Mouse (Mus musculus) brain, embryonic 14.5 days (tissue): ENCODE data around the gene Slc28a1. TPM values are rescaled to one million over a fixed set of nuclear protein-coding genes. Genes with fewer than 3 reads are reported as not detected.
"Not testable (repeated sequence)": the region's sequence is repeated elsewhere in the genome, so short reads cannot be mapped to it uniquely, and the experiment has no call there.

Experiments used
- DNase-seq: peaks from one replicate; pipeline ENCODE4 v3.0.0-alpha.2; 2011; ENCODE audit warnings: low read depth
- CTCF ChIP-seq: fragments of 200-500 bp; IDR thresholded peaks from 2 replicates; pipeline ENCODE4 v1.5.1; 2012; ENCODE audit warnings: inconsistent platforms, mild to moderate bottlenecking, moderate library complexity, borderline replicate concordance; ENCODE audit not compliant: insufficient read depth, insufficient read length; ENCODE audit errors: extremely low read depth
- POLR2A ChIP-seq: fragments of 200-500 bp; IDR thresholded peaks from 2 replicates; pipeline ENCODE4 v1.6.1; 2012; ENCODE audit warnings: mild to moderate bottlenecking, inconsistent platforms, borderline replicate concordance; ENCODE audit not compliant: poor library complexity, insufficient read depth, insufficient read length, severe bottlenecking; ENCODE audit errors: extremely low read depth
- polyA plus RNA-seq: library from polyadenylated mRNA; depleted of rRNA; stranded (reverse); fragments of >200 nt; gene quantifications from 2 replicates; pipeline ENCODE4 v1.2.3, GENCODE M21; 2012; rRNA removed

Gene Slc28a1
- polyA plus RNA-seq, 1 experiment = 0.03 TPM

DNA sequence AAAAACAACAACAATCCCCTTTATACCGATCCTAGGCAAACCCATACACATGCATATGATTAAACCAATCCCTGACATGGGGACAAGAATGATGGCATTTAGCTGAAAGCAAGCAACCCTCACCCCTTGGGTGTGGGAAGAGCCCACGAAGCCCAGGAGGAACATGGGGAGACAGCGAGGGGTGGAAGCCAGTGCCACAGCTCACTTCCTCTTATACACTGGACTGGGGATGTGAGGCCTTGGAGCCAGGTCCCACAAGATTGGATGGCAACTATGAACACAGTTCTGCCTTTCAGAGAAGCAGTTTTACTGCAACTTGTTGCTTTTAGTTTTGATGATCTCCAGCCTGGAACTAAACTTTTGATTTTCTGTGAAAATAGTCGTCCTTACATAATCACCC is 85.2 kb downstream of the Slc28a1 start:
- TF ChIP-seq POLR2A = no peak
- TF ChIP-seq CTCF = no peak
- no peak for DNase-seq

DNA sequence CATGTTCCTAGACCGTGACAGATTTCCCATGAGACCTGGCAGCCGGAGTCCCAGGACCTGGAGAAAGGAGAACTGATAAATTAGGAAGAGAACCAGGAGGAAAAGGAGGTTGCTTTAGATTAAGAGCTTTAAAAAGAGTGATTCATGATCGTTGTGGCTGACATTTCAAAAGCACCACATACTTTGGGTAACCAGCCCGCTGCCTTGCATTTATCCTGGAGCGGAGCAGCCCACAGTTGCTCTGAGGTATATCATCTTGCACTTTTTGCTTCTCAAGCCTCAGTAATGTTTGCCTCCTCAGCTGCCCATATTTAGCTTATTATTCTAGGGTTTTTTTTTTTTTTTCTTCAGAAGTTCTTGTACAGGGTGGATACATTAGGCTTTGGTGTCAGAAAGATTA is 87.8 kb downstream of the Slc28a1 start:
- TF ChIP-seq POLR2A (no peak), CTCF (no peak)
- DNase-seq = no peak

DNA sequence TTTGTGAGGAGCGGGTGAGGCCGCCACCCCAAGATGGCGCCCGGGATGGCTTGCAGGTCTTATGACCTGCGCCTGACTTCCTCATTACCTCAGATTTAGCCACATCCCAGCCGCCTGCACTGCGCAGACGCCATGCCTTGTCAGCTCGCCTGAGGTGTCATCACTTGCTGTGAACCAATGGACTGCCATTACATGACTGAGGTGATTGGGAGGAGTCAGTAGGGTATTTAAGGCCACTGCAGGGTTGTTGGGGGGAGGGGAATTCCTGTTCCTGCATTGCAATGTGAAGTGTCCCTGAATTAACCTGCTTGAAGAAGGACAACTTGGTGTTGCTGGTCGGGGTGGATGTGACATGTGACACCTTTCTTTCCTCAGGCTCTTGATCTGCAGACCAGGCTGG is 89.0 kb downstream of the Slc28a1 start:
- not testable (repeated sequence) for DNase-seq

DNA sequence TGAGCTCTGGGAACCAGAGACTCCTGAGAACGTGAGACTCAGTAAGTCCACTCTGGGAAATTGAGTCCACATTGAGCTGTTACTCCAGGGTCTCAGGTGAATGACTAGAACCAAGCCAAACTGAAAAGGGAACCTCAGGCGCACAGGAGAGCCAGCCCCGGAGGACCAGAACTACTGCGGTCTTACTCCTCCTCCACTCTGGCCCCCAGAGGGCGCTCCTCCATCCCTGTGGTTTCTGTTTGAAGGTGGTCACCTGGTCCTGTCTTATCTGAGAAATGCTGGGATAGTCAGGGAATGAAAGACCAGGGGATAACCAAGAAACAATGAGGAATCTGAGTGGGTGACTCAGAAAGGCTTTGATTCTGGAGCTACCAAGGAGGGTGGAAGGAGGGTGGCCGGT is 94.3 kb downstream of the Slc28a1 start:
- peak; percentile 37 for DNase-seq
- TF ChIP-seq POLR2A (no peak), CTCF (peak; percentile 68)

DNA sequence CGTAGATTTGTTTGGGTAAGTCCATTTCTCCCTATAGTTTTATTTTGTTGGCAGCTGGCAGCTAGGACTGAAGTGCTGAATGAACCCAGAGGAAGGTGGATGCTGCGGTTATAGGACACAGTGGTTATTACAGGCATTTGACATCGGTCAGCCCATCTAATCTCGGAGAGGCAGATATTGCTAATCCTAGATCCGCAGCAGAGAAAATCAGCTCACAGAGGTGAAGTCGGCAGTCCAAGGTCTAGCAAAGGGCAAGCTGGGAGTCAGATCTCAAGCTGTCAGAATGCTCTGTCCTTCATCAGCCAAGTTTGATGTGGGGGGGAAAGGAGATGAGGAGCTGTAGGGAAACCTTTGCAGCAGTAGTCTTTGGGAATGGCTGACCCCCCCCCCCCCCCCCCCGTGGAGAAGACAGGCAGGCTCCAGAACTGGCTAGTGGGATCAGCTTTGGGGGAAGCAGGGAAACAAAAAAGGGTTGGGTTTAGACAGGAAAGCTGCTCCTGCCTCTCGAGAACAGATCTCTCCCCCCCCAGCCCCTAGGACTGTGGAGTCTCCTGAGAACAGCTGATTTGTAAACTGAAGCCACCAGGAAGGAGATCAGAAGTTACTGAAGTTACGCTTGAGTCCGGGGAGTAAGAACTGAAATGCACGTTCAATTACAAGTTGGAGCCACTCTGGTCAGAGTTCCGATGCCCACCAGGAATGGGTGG is 95.5 kb downstream of the Slc28a1 start:
- TF ChIP-seq POLR2A (no peak), CTCF (no peak)
- DNase-seq = no peak

DNA sequence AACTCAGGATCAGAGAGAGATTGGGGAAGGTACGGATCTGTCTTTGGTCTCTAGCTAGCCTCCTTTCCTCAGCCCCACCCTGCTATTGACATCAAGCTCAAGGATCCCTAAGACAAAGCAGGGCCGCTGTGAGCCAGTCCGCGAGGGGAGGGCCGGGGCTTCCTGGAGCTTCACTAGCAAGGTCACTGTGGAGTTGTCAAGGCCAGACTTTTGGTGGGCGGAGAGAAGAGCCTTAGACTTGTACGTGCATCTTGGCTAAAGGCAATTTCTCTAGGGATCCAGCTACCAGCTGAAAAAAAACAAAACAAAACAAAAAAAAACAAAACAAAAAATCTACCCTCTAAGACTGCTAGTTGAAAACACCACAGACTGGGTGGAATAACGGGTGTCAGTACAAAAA is 97.2 kb downstream of the Slc28a1 start:
- no peak for TF ChIP-seq CTCF
- TF ChIP-seq POLR2A = no peak
- peak; percentile 22 for DNase-seq

DNA sequence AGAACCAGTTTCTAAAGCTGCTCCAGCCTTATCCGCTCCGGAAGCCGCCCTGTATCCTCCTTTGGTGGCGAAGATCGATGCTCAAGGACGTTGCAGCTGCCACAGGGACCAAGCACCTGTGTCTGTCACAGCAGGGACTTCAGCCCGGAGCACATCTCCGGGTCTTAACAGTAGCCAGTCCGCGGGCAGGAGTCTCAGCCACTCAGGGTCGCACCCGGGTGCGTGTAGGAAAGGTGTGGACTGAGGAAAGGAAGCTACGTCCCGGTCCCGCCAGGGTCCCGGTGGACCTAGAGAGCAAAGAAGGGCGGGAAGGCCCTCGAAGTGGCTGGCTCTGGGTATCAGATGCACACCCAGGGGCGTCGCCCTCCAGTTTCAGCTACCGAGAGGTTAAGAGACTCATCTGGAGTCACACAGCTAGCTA is 97.7 kb downstream of the Slc28a1 start:
- DNase-seq = peak; percentile 71
- TF ChIP-seq CTCF (no peak), POLR2A (no peak)

DNA sequence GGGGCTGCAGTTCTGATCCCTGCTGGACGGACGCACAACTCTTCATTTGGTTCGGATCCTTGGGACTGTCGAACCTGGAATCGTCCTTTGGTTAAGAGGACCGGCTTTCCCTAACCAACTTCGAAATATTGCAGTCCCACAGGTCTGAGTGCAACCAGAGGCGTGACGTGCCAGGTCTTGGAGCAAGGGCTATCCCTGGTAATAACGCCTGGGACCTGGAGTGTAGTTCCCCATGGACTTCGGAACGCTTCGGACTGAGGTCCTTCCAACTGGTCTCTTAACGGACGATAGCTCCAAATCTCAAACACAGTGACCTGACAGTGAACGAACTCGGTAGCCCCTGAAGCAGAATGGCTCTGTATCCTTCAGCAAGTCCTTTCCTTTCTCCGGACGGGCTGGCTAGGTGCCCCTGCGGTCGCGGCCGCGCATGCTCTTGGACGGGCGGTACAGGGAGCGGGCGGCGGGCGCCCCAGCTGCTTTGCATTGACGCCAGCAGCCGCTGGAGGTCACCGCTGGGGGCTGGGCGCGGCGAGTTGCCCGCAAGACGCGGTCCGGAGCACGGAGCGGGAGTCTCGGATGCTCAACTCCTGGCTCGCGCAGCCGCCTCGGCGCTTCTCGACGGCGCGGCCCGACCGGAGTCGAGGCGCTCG is 98.2 kb downstream of the Slc28a1 start:
- TF ChIP-seq POLR2A = no peak
- peak; percentile 20; the same call in 1 of the 2 replicates for TF ChIP-seq CTCF
- DNase-seq = peak; percentile 92

DNA sequence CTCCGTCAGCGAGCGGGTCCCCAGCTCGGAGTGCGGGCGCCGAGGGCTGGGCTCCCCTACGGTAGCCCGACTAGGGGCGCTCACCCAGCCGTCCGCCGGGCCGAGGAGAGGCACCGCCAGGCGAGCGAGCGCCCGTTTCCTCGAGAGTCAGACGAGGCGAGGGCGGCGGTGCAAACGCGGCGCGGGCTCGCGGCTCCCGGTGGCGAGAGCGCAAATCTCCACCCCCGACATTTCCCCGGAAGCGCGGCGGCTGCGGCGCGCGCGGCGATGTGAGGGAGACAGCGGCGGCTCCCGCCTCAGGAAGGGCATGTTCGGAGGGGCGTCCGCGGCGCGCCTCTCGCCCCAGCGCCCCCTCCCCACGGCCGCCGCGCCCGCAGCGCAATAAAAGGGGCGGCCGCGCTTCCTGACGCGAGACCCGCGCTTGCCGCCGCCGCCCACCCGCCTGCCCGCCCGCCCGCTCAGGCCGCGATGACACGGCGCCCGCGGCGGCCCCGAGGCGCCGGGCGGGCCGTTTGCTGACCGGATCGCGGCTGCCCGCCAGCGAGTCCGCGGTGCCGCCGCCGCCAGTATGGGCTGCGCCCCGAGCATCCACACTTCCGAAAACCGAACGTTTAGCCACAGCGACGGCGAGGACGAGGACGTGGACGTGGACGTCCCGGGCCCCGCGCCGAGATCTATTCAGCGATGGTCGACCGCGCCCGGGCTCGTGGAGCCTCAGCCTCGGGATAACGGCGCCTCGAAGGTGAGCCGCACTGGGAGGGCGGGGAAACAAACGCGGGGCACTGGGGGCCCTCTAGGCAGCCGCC is 99.0 kb downstream of the Slc28a1 start, which contains the start of gene Pde8a:
Pde8a (plus strand) TSS at position 250 of the 806 bp plus-strand sequence.
- TF ChIP-seq POLR2A = no peak
- no peak for TF ChIP-seq CTCF
- no peak for DNase-seq

DNA sequence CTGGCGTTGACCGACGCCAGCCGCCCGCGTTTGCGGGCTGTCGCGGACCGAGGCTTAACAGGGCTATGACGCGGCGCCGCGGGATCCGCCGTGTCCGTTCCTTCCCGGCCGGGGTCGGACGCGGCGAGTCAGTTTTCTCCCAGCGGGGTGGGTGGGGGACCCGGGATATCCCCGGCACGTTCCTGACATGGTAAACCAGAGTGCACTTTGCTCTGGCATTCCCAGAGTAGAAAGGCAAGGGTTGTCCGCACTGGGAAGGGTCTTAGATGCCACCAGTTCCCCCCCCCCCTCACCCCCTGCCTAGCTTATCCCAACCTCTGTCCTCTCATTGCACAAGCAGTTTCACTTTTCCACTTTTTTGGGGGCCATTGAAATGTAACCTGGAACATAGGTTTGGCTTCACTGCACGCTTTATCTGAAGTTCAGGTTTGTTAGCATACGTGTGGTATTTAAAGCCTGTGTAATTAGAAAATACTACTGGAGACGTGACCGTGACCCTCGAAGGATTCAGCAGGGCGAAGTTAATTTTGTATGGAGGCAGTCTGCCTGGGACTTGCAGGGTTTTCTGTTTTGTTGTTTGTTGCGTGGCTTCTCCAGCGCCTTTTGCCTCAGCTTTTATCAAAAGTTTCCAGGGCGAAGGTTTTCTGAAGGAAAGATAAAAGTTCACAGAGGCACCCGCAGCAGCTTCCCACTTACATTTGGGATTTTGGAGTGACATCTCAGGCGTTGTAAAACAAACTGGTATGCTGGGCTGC is 99.7 kb downstream of the Slc28a1 start:
- no peak for TF ChIP-seq POLR2A
- TF ChIP-seq CTCF = no peak
- no peak for DNase-seq

DNA sequence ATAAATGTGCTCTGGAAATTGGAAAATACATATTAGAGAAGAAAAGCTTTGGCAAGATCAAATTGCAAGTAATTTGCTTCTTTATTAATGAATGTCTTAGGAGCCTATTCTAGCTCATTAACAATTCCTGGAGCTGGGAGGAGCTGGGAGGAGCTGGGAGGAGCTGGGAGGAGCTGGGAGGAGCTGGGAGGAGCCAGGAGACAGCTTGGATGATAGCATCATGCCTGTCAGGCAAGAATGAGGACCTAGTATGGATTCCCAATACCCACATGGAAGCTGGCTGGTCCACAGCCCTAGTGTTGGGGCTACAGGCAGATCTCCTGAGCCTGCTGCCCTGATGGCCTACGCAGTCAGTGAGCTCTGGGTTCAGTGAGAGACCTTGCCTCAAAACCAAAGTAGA is 101.4 kb downstream of the Slc28a1 start:
- no peak for DNase-seq
- TF ChIP-seq CTCF = no peak
- no peak for TF ChIP-seq POLR2A

DNA sequence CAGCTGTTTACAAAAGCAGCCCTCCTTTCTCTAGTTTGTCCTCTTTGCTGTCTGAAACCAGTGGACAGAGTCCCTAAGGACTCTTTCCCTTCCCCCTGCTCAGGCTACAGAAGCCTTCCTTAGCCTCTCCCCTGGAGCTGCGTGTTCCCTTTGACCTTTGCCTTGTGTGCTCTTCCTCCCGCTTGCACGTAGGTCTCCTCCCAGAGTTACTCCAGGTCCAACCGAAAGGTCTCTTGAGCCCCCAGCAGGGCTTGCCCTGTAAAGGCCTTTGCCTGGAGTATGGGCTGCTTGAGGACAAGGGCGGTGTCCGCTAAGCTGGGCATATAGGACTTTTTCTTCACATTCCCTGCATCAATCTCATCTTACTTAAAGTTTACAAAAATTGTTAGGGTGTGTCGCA is 104.7 kb downstream of the Slc28a1 start:
- TF ChIP-seq POLR2A = no peak
- TF ChIP-seq CTCF = no peak
- no peak for DNase-seq

Other genes starting within 250 kb of the Slc28a1 start
- gene Wdr73, start 213.5 kb upstream of the Slc28a1 start, polyA plus RNA-seq = 32.8 and 37.1 TPM in 2 replicates
- gene Nmb, start 209.7 kb upstream of the Slc28a1 start, polyA plus RNA-seq = 10.3 and 10.5 TPM in 2 replicates
- 118 and 138 TPM in 2 replicates for gene Sec11a, start 167.0 kb upstream of the Slc28a1 start, polyA plus RNA-seq
- gene Zfp592, start 121.1 kb upstream of the Slc28a1 start, polyA plus RNA-seq = 19.9 and 20.4 TPM in 2 replicates
- gene Alpk3, start 57.2 kb upstream of the Slc28a1 start, polyA plus RNA-seq = 0.06 and 0.16 TPM in 2 replicates
- gene Pde8a, start 98.8 kb downstream of the Slc28a1 start, polyA plus RNA-seq = 3.1 and 4.6 TPM in 2 replicates
- gene Rps17, start 230.5 kb downstream of the Slc28a1 start, polyA plus RNA-seq = 1,437 and 1,564 TPM in 2 replicates